Mouse (Mus musculus) c-Kit-positive CD71-positive TER-119-positive erythroid progenitor cells, embryonic 14.5 days (primary cell): ENCODE measurements at regions not wholly inside any gene's neighbourhood (a gene's known extent, or its start where the extent isn't known, plus 50 kb on each side); places are given as distances from the start of the nearest gene placed in this dataset.

Experiments used
- DNase-seq: peaks from one replicate; pipeline ENCODE4 v3.0.0-alpha.2; 2013; ENCODE audit warnings: low spot score

DNA sequence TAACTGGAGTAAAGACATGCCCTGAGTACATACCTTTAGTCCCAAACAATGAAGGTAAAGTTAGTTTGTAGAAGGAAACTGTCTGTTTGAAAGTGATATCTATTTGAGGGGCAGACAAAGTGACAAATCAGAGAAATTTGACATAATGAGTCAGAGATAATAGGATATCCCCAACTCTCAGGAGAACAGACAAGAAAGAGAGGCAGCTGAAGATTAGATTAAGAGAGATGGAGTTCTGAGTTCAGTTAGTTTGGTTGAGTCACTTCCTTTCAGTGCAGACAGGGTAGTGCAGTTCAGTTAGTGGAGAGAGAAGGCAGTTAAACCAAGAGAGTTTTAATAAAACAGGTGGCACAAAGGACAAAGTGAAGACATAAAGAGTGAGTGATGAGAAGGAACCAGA, 477.4 kb upstream of the Diaph2 start:
- DNase-seq = no peak

- DNase-seq = peak; percentile 11
These were observed 445.6 kb upstream of the Diaph2 start for GRCm38 (mm10) chrX:129303987-129304386.

GRCm38 (mm10) chrX:129309380-129309779, 440.2 kb upstream of the Diaph2 start:
- DNase-seq = no peak

GRCm38 (mm10) chrX:129329441-129329840, 420.1 kb upstream of the Diaph2 start:
- DNase-seq = no peak

- DNase-seq = no peak
These were observed 416.7 kb upstream of the Diaph2 start for GRCm38 (mm10) chrX:129332810-129333209.
